Mouse (Mus musculus) cortical plate, adult 2 months (tissue): ENCODE measurements around the gene Tbkbp1.

ENCODE experiments used
- CTCF ChIP-seq: fragments of 200-500 bp; IDR thresholded peaks from 2 replicates; pipeline ENCODE4 v1.5.1; 2011; ENCODE audit warnings: mild to moderate bottlenecking, control low read depth, low read length; ENCODE audit not compliant: insufficient read depth; ENCODE audit errors: extremely low read depth
- POLR2A ChIP-seq: fragments of 200-500 bp; IDR thresholded peaks from 2 replicates; pipeline ENCODE4 v1.6.1; 2011; ENCODE audit warnings: mild to moderate bottlenecking, low read length, control low read depth; ENCODE audit not compliant: insufficient read depth; ENCODE audit errors: extremely low read depth

GRCm38 (mm10) chr11:97145951-97146350 is 5.3 kb downstream of the Tbkbp1 start:
- TF ChIP-seq CTCF (no peak), POLR2A (no peak)
